Mouse (Mus musculus) cortical plate, adult 2 months (tissue): ENCODE data around the gene Zcchc4.

Experiments used
- CTCF ChIP-seq: fragments of 200-500 bp; IDR thresholded peaks from 2 replicates; pipeline ENCODE4 v1.5.1; 2011; ENCODE audit warnings: mild to moderate bottlenecking, control low read depth, low read length; ENCODE audit not compliant: insufficient read depth; ENCODE audit errors: extremely low read depth
- POLR2A ChIP-seq: fragments of 200-500 bp; IDR thresholded peaks from 2 replicates; pipeline ENCODE4 v1.6.1; 2011; ENCODE audit warnings: mild to moderate bottlenecking, low read length, control low read depth; ENCODE audit not compliant: insufficient read depth; ENCODE audit errors: extremely low read depth

- TF ChIP-seq CTCF (no peak), POLR2A (no peak)
These were observed 38.1 kb downstream of the Zcchc4 start for GRCm38 (mm10) chr5:52813312-52813711.
